Mouse (Mus musculus): ENCODE results near the gene Iqsec1.

The Iqsec1 gene

GRCm38 (mm10) chr6:90783176-90783575, 205.3 kb downstream of the Iqsec1 start:
- DNase-seq (ENCODE audit: low spot score), result no peak

DNA sequence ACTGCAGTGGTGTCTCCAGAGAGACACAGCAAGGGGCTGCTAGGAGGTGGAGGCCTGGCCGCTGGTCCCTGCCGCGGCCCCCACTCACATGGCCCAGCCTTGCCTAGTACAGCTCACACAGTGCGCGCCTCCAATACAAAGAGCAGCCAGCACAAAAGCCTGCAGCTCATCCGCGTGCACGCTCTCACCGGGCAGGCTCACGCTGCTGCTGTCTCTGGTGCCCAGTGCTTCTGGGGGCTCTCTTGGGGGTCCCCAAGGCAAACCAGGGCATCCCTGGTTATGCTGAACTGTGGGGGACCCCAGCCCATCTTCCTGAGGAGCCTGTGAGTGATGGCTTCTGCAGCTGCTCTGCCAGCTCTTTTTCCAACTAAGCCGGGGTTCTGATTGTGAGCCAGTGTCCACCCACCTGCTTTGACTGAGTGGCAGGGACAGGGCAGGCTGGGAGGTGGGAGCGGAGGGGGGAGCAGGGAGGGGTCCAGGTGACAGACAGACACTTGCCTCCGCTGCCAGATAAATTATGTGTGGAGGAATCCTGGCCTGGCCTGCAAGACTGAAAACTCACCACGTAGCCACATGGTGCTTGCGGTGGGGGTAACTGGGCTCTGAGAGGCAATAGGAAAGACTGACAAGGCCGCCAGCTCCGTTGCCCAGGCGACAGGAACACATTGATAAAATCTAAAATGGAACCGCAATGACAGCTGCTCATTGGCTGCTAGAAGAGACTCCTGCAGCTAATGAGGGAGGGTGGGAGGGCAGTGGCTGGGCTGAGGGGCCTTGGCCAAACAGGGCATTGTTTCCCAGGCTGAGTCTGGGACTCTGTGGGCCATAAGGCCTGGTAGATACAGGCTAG, 206.3 kb downstream of the Iqsec1 start:
- no peak for DNase-seq (ENCODE audit: low spot score)

DNA sequence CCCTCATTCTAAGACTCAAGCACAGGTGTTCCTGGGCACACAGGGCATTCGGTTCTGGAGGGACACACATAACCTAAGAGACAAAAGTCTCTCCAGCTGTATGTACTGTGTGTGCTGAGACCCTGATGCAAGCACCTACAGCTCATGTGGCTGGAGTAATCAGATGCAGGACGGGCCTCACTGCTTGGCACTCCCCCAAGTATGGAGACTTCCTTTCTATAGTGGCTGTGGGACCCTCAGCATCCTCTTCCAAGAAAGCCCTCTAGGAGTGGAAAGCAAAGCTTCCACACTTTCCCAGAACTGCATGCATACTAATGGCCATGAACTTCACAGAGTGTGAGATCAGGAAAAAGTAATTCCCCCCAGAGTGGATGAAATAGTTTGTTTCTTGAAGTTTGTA, 208.0 kb downstream of the Iqsec1 start:
- no peak for DNase-seq (ENCODE audit: low spot score)

DNA sequence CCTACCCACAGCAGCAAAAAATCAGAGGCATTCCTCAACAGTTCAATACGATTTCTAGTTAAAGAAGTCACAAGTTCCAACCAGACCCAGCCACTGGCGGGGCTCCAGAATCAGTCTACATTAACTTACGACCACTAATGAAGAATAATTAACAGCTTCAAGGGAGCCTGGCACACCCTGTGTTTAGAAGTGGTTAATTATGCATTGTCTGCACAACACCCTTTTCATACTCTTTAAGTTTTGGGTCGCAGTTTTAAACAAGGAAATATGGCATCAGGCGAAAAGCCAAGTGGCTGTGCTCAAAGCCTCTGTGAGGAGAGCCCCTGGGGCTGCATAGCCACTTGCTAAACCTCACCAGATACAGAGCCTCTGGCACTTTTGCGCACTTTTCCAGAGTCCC, 209.6 kb downstream of the Iqsec1 start:
- DNase-seq (ENCODE audit: low spot score), result no peak

DNA sequence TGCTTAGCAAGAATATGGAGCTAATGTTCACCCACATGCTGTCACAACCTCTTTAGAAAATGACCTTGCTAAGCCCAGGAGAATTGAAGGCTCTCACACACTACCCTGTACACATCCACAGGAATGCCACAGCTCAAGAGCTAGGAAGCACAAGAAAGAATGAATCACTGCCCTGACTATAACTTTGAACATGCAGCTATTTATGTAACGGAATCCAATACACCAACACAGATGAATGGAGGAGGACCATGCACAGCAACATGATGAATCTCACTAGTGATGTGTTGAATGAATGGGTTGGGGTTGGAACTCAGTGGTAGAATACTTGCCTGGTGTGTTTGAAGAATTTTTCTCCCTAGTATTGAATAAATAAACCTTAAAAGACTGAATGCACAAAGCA, 211.2 kb downstream of the Iqsec1 start:
- no peak for DNase-seq (ENCODE audit: low spot score)

- no peak for DNase-seq (ENCODE audit: low spot score)
These were observed 212.9 kb downstream of the Iqsec1 start for GRCm38 (mm10) chr6:90775606-90776005.

DNA sequence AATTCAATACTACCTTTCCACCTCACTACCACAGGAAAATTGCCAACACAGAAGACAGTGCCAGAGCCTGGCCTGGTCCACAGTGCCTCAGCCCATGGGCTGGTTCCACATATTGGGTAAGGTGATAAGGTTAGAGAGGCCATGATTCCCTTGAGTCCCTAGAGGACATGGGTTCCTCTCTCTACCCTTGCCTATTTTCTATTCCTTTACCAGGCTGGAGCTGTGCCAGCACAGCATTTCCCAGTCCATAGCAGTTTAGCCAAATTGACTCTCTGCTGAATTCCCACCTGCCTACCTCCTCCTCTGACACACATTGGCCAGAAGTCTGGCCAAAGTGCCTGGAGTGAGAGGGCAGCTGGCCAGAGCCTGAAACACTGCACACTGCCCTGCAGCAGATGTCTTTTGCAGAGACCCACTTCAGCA, 214.7 kb downstream of the Iqsec1 start:
- DNase-seq (ENCODE audit: low spot score), result no peak

GRCm38 (mm10) chr6:90772120-90772519, 216.4 kb downstream of the Iqsec1 start:
- no peak for DNase-seq (ENCODE audit: low spot score)

GRCm38 (mm10) chr6:90768526-90768925, 220.0 kb downstream of the Iqsec1 start:
- no peak for DNase-seq (ENCODE audit: low spot score)

DNA sequence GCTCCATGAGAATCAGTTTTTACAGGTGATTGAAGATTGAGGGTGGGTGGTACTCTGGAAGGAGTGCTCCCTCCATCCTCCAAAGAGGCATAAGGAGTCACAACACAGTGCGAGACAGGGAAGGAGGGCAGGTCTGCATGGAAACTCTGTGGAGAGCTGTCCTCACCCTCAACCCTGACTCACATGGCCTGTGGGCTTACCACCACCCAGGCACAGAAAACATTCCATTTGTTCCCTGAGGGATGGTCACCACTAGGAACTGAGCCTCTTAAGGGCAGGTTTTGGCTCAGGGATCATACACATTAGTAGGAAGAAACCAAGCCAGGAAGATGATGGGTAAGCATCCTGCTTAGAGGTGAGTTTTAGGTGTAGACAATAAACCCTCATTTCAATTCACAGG, 220.6 kb downstream of the Iqsec1 start:
- DNase-seq (ENCODE audit: low spot score), result no peak

- DNase-seq (ENCODE audit: low spot score), result no peak
These were observed 223.7 kb downstream of the Iqsec1 start for GRCm38 (mm10) chr6:90764753-90765152.

GRCm38 (mm10) chr6:90763959-90764591, 224.4 kb downstream of the Iqsec1 start:
- DNase-seq (ENCODE audit: low spot score), result peak; percentile 63

- DNase-seq (ENCODE audit: low spot score), result no peak
These were observed 225.2 kb downstream of the Iqsec1 start for GRCm38 (mm10) chr6:90763295-90763694.

GRCm38 (mm10) chr6:90762120-90762736, 226.3 kb downstream of the Iqsec1 start:
- no peak for DNase-seq (ENCODE audit: low spot score)

GRCm38 (mm10) chr6:90761301-90762056, 227.0 kb downstream of the Iqsec1 start:
- DNase-seq (ENCODE audit: low spot score), result no peak

- DNase-seq (ENCODE audit: low spot score), result no peak
These were observed 227.6 kb downstream of the Iqsec1 start for GRCm38 (mm10) chr6:90760886-90761285.

DNA sequence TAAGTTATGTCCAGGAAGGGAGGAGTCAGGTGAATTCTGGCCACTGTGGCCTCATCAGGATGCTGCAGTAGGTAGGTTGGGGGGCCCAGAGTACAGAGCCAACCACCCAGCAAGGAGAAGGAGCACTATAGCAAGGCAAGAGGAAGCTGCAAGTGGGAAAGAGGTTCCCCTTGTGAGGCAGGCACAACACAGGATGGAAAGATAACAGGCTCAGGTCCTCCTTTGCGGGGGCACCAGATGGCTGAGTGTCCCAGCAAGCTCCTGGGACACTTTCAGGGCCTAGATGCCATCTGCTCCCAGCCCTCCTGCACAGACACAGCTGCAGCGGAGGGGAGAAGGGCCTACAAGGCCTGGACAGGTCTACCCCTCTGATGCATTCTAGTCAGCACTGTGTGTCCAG, 228.7 kb downstream of the Iqsec1 start:
- DNase-seq (ENCODE audit: low spot score), result no peak

- DNase-seq (ENCODE audit: low spot score), result no peak
These were observed 230.3 kb downstream of the Iqsec1 start for GRCm38 (mm10) chr6:90758155-90758554.

DNA sequence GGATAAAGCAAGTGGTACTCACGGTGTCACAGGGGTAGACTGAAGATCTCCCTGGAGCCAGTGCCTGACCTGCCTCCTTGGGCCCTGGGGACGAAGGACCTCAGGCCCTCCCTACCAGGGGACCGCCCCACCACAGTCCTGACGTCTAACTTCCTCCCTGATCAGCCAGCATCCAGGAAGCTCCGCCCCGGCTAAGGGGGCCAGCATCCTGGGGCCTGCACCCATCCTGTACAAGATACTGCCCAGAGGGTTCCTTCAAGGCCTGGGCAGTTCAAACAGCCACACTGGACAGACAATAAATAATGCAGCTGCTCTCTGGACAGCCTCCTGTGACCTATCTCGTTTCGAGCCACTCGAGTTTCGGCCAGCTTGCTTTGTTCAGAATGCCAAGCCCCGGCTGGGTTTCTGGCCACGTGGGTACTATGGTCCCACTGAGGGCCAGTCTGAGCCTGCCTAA, 231.0 kb downstream of the Iqsec1 start:
- no peak for DNase-seq (ENCODE audit: low spot score)

DNA sequence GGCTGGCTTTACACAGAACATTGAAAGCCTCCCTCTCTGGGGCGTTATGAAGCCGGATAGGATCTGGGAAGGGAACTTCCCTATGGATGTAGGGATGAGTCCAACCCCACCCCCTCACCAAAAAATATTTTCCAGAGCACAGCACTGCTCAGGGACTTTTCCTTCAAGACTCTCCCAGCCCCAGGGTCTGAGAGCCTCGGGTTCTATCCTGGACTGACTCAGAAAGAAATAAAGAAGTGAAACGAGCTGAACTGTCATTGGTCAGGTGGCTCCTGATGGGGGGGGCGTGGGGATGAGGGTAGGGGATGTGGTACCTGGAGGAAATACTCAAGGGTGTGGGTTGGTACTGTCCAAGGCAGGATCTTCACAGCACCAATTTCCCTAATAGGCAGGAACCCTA, 231.9 kb downstream of the Iqsec1 start:
- no peak for DNase-seq (ENCODE audit: low spot score)

DNA sequence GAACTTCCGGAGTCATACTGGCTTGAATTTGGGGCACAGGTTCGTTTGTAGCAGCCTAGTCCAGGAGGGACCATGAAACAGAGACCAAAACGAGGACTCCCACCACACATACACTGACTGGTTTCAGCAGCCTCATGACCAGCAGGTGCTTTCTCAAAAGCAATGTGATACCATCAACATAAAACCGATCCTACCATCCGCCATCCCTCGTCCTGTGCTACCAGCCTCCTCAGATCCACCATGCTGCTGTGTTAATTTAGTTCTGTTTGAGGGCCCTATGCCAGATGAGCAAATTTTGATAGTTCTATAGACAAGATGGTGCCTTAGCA, 232.9 kb downstream of the Iqsec1 start:
- no peak for DNase-seq (ENCODE audit: low spot score)

- no peak for DNase-seq (ENCODE audit: low spot score)
These were observed 233.4 kb downstream of the Iqsec1 start for GRCm38 (mm10) chr6:90754927-90755612.

Measured in urinary bladder, postnatal 10 days (tissue).